Mouse (Mus musculus) brain, embryonic 14.5 days (tissue): ENCODE measurements around the gene Irgq.

Experiments used
- CTCF ChIP-seq: fragments of 200-500 bp; IDR thresholded peaks from 2 replicates; pipeline ENCODE4 v1.5.1; 2012; ENCODE audit warnings: inconsistent platforms, mild to moderate bottlenecking, moderate library complexity, borderline replicate concordance; ENCODE audit not compliant: insufficient read depth, insufficient read length; ENCODE audit errors: extremely low read depth
- POLR2A ChIP-seq: fragments of 200-500 bp; IDR thresholded peaks from 2 replicates; pipeline ENCODE4 v1.6.1; 2012; ENCODE audit warnings: mild to moderate bottlenecking, inconsistent platforms, borderline replicate concordance; ENCODE audit not compliant: poor library complexity, insufficient read depth, insufficient read length, severe bottlenecking; ENCODE audit errors: extremely low read depth

DNA sequence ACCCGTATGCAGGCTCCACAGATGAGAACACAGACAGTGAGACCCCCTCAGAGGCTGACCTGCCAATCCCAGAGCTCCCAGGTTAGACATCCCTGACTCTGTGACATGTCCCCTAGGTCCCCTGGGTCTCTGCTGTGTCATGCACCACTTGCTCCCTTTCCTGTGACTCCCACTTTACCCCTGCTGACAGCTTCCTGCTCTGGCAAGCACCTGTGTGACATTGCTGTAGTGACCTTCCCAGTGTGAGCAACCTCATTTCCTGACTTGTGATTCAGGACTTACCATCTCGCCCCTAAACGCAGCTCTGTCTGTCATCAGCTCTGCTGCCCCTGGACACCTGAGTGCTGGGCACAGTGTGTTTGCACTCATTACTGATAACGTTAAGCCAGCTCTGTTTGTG is 40.6 kb downstream of the Irgq start:
- TF ChIP-seq CTCF (no peak), POLR2A (no peak)
